Mouse (Mus musculus): ENCODE measurements around the gene Atg5.

DNA sequence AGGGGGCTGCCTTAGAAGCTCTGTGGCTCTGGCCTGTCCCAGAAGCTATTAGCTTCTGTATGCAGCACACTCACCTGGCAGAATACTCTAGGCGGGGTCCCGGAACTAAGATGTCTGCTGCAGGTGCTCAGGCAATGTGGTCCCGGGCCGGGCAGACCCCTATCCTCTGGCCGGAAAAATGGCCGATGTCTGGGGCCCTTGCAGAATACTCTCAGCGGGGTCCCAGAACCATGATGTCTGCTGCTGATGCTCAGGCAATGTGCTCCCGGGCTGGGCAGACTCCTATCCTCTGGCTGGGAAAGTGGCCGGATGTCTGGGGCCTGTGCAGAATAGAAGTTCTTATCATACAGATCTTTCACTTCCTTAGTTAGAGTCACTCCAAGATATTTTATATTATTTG is 43.8 kb upstream of the Atg5 start:
- TF ChIP-seq POLR2A (IDR thresholded peaks at IDR 0.05; ENCODE audit: extremely low read depth, insufficient read depth, low read length) (no peak), CTCF (IDR thresholded peaks at IDR 0.05; ENCODE audit: extremely low read depth, insufficient read depth, low read length) (no peak)
